Mouse (Mus musculus): ENCODE measurements at regions not wholly inside any gene's neighbourhood (a gene's known extent, or its start where the extent isn't known, plus 50 kb on each side); places are given as distances from the start of the nearest gene placed in this dataset.

GRCm38 (mm10) chr7:82921722-82922121 lies 54.6 kb downstream of the Mex3b start:
- no peak for DNase-seq (ENCODE audit: low read depth, low spot score)
- no peaks in the 10 kb centered on the region for H3K36me3 ChIP-seq (ENCODE audit: control insufficient read depth, insufficient read depth, low read length, poor library complexity, severe bottlenecking)
- H3K27me3 ChIP-seq (ENCODE audit: control insufficient read depth, insufficient read depth, low read length, poor library complexity, severe bottlenecking): no peaks in the 10 kb centered on the region

GRCm38 (mm10) chr7:82923220-82924071 lies 56.3 kb downstream of the Mex3b start:
- Histone ChIP-seq H3K27me3 (ENCODE audit: control insufficient read depth, insufficient read depth, low read length, poor library complexity, severe bottlenecking) (no peaks in the 10 kb centered on the region), H3K36me3 (ENCODE audit: control insufficient read depth, insufficient read depth, low read length, poor library complexity, severe bottlenecking) (no peaks in the 10 kb centered on the region)
- DNase-seq (ENCODE audit: low read depth, low spot score): no peak

- DNase-seq (ENCODE audit: low read depth, low spot score): no peak
- Histone ChIP-seq H3K27me3 (ENCODE audit: control insufficient read depth, insufficient read depth, low read length, poor library complexity, severe bottlenecking) (no peaks in the 10 kb centered on the region), H3K36me3 (ENCODE audit: control insufficient read depth, insufficient read depth, low read length, poor library complexity, severe bottlenecking) (no peaks in the 10 kb centered on the region)
These were observed 57.0 kb downstream of the Mex3b start for GRCm38 (mm10) chr7:82924092-82924491.

GRCm38 (mm10) chr7:82938311-82938710 lies 71.2 kb downstream of the Mex3b start:
- Histone ChIP-seq H3K36me3 (ENCODE audit: control insufficient read depth, insufficient read depth, low read length, poor library complexity, severe bottlenecking) (no peaks in the 10 kb centered on the region), H3K27me3 (ENCODE audit: control insufficient read depth, insufficient read depth, low read length, poor library complexity, severe bottlenecking) (no peaks in the 10 kb centered on the region)
- DNase-seq (ENCODE audit: low read depth, low spot score): no peak

- H3K27me3 ChIP-seq (ENCODE audit: control insufficient read depth, insufficient read depth, low read length, poor library complexity, severe bottlenecking): no peaks in the 10 kb centered on the region
- DNase-seq (ENCODE audit: low read depth, low spot score): peak; percentile 48
- no peaks in the 10 kb centered on the region for H3K36me3 ChIP-seq (ENCODE audit: control insufficient read depth, insufficient read depth, low read length, poor library complexity, severe bottlenecking)
These were observed 72.4 kb downstream of the Mex3b start for GRCm38 (mm10) chr7:82939536-82939935.

GRCm38 (mm10) chr7:82943376-82943775 lies 76.2 kb downstream of the Mex3b start:
- DNase-seq (ENCODE audit: low read depth, low spot score): no peak
- Histone ChIP-seq H3K27me3 (ENCODE audit: control insufficient read depth, insufficient read depth, low read length, poor library complexity, severe bottlenecking) (no peaks in the 10 kb centered on the region), H3K36me3 (ENCODE audit: control insufficient read depth, insufficient read depth, low read length, poor library complexity, severe bottlenecking) (no peaks in the 10 kb centered on the region)

- H3K27me3 ChIP-seq (ENCODE audit: control insufficient read depth, insufficient read depth, low read length, poor library complexity, severe bottlenecking): no peaks in the 10 kb centered on the region
- H3K36me3 ChIP-seq (ENCODE audit: control insufficient read depth, insufficient read depth, low read length, poor library complexity, severe bottlenecking): no peaks in the 10 kb centered on the region
- no peak for DNase-seq (ENCODE audit: low read depth, low spot score)
These were observed 76.7 kb downstream of the Mex3b start for GRCm38 (mm10) chr7:82943797-82944196.

GRCm38 (mm10) chr7:82949372-82949771 lies 82.2 kb downstream of the Mex3b start:
- no peak for DNase-seq (ENCODE audit: low read depth, low spot score)
- H3K36me3 ChIP-seq (ENCODE audit: control insufficient read depth, insufficient read depth, low read length, poor library complexity, severe bottlenecking): no peaks in the 10 kb centered on the region

GRCm38 (mm10) chr7:82957208-82957977 lies 90.3 kb downstream of the Mex3b start:
- peak; percentile 32 for DNase-seq (ENCODE audit: low read depth, low spot score)
- no peaks in the 10 kb centered on the region for H3K27me3 ChIP-seq (ENCODE audit: control insufficient read depth, insufficient read depth, low read length, poor library complexity, severe bottlenecking)

More at GRCm38 (mm10) chr7:82949372-82949771, 82.2 kb downstream of the Mex3b start:
- H3K27me3 ChIP-seq (ENCODE audit: control insufficient read depth, insufficient read depth, low read length, poor library complexity, severe bottlenecking): no peaks in the 10 kb centered on the region

GRCm38 (mm10) chr7:82970599-82970998 lies 103.5 kb downstream of the Mex3b start:
- no peak for DNase-seq (ENCODE audit: low read depth, low spot score)
- no peaks in the 10 kb centered on the region for H3K36me3 ChIP-seq (ENCODE audit: control insufficient read depth, insufficient read depth, low read length, poor library complexity, severe bottlenecking)
- H3K27me3 ChIP-seq (ENCODE audit: control insufficient read depth, insufficient read depth, low read length, poor library complexity, severe bottlenecking): no peaks in the 10 kb centered on the region

More at GRCm38 (mm10) chr7:82957208-82957977, 90.3 kb downstream of the Mex3b start:
- no peaks in the 10 kb centered on the region for H3K36me3 ChIP-seq (ENCODE audit: control insufficient read depth, insufficient read depth, low read length, poor library complexity, severe bottlenecking)

GRCm38 (mm10) chr7:82971244-82971643 lies 104.1 kb downstream of the Mex3b start:
- DNase-seq (ENCODE audit: low read depth, low spot score): peak; percentile 36
- Histone ChIP-seq H3K27me3 (ENCODE audit: control insufficient read depth, insufficient read depth, low read length, poor library complexity, severe bottlenecking) (no peaks in the 10 kb centered on the region), H3K36me3 (ENCODE audit: control insufficient read depth, insufficient read depth, low read length, poor library complexity, severe bottlenecking) (no peaks in the 10 kb centered on the region)

GRCm38 (mm10) chr7:82972214-82973006 lies 105.3 kb downstream of the Mex3b start:
- Histone ChIP-seq H3K36me3 (ENCODE audit: control insufficient read depth, insufficient read depth, low read length, poor library complexity, severe bottlenecking) (no peaks in the 10 kb centered on the region), H3K27me3 (ENCODE audit: control insufficient read depth, insufficient read depth, low read length, poor library complexity, severe bottlenecking) (no peaks in the 10 kb centered on the region)
- no peak for DNase-seq (ENCODE audit: low read depth, low spot score)

GRCm38 (mm10) chr7:82990708-82991107 lies 123.6 kb downstream of the Mex3b start:
- Histone ChIP-seq H3K27me3 (ENCODE audit: control insufficient read depth, insufficient read depth, low read length, poor library complexity, severe bottlenecking) (no peaks in the 10 kb centered on the region), H3K36me3 (ENCODE audit: control insufficient read depth, insufficient read depth, low read length, poor library complexity, severe bottlenecking) (no peaks in the 10 kb centered on the region)
- DNase-seq (ENCODE audit: low read depth, low spot score): no peak

- no peaks in the 10 kb centered on the region for H3K36me3 ChIP-seq (ENCODE audit: control insufficient read depth, insufficient read depth, low read length, poor library complexity, severe bottlenecking)
These were observed 126.0 kb downstream of the Mex3b start for GRCm38 (mm10) chr7:82993136-82993535.

More at GRCm38 (mm10) chr7:82993136-82993535, 126.0 kb downstream of the Mex3b start:
- H3K27me3 ChIP-seq (ENCODE audit: control insufficient read depth, insufficient read depth, low read length, poor library complexity, severe bottlenecking): no peaks in the 10 kb centered on the region
- no peak for DNase-seq (ENCODE audit: low read depth, low spot score)
